Mouse (Mus musculus) hindbrain, embryonic 11.5 days (tissue): Measurements from ENCODE around the gene Cops8. TPM values are rescaled to one million over a fixed set of nuclear protein-coding genes. Genes with fewer than 3 reads are reported as not detected.

Experiments used
- ATAC-seq: fragments of 200-750 bp; cut with Nextera tagmentation; 2 replicates; pipeline ENCODE4 v1.8.0; 2017; ENCODE audit warnings: mild to moderate bottlenecking, moderate TSS enrichment, moderate library complexity; ENCODE audit not compliant: low FRiP score
- DNase-seq: peaks from one replicate; pipeline ENCODE4 v3.0.0-alpha.2; 2015; ENCODE audit warnings: low spot score
- H3K27ac ChIP-seq: fragments of 300-500 bp; sonication (generic); 2 replicates; pipeline ENCODE4 v1.5.1; 2014; ENCODE audit warnings: mild to moderate bottlenecking, low read depth, low read length
- H3K27me3 ChIP-seq: fragments of 300-500 bp; sonication (generic); 2 replicates; pipeline ENCODE4 v1.6.1; 2014; ENCODE audit warnings: mild to moderate bottlenecking, low read length, moderate library complexity, mixed read lengths; ENCODE audit not compliant: control insufficient read depth, insufficient read depth
- H3K36me3 ChIP-seq: fragments of 300-500 bp; sonication (generic); 2 replicates; pipeline ENCODE4 v1.6.1; 2014; ENCODE audit warnings: mild to moderate bottlenecking, low read length, moderate library complexity, mixed read lengths; ENCODE audit not compliant: control insufficient read depth, insufficient read depth
- H3K4me1 ChIP-seq: fragments of 300-500 bp; sonication (generic); replicated peaks from 2 replicates; pipeline ENCODE4 v1.6.1; 2014; ENCODE audit warnings: low read length, mixed read lengths; ENCODE audit not compliant: control insufficient read depth, insufficient read depth
- H3K4me2 ChIP-seq: fragments of 300-500 bp; sonication (generic); replicated peaks from 2 replicates; pipeline ENCODE4 v1.6.1; 2014; ENCODE audit warnings: mild to moderate bottlenecking, low read depth, low read length
- H3K4me3 ChIP-seq: fragments of 300-500 bp; sonication (generic); 2 replicates; pipeline ENCODE4 v1.5.1; 2014; ENCODE audit warnings: low read depth, low read length
- H3K9ac ChIP-seq: fragments of 300-500 bp; sonication (generic); 2 replicates; pipeline ENCODE4 v1.6.1; 2014; ENCODE audit warnings: low read depth, low read length
- H3K9me3 ChIP-seq: fragments of 300-500 bp; sonication (generic); 2 replicates; pipeline ENCODE4 v1.6.1; 2016; ENCODE audit warnings: low read length; ENCODE audit not compliant: control insufficient read depth
- WGBS: fragments of 180-500 bp; shearing (Covaris S2); extraction: QIAGEN DNeasy Blood & Tissue Kit; methylation state at CpG from one replicate; pipeline ENCODE4 v1.1.7; 2014; 5-methylcytosine and 5-hydroxymethylcytosine counted together
- polyA plus RNA-seq: library from polyadenylated mRNA; unstranded; fragments of >200 nt; fragmentation: Nextera tagmentation; extraction: Ambion mirVana; gene quantifications from 2 replicates; pipeline ENCODE4 v1.2.1, GENCODE M21; 2014

The Cops8 gene
- polyA plus RNA-seq, 1 experiment from 2014 or later = 207 TPM

- H3K4me2 ChIP-seq = no peak overlapping the region
- H3K9ac ChIP-seq = no peak overlapping the region
- no peak for DNase-seq
- no peak overlapping the region for H3K4me3 ChIP-seq
- H3K9me3 ChIP-seq = no peaks in the 10 kb centered on the region
- H3K27ac ChIP-seq = no peak overlapping the region
- no peaks in the 10 kb centered on the region for H3K4me1 ChIP-seq
- no peaks in the 10 kb centered on the region for H3K36me3 ChIP-seq
- ATAC-seq = no peak
- no peaks in the 10 kb centered on the region for H3K27me3 ChIP-seq
- WGBS = 81% methylated on average over 7 of the region's 7 CpGs
Measured at GRCm38 (mm10) chr1:90582635-90583034, 20.1 kb upstream of the Cops8 start.

DNA sequence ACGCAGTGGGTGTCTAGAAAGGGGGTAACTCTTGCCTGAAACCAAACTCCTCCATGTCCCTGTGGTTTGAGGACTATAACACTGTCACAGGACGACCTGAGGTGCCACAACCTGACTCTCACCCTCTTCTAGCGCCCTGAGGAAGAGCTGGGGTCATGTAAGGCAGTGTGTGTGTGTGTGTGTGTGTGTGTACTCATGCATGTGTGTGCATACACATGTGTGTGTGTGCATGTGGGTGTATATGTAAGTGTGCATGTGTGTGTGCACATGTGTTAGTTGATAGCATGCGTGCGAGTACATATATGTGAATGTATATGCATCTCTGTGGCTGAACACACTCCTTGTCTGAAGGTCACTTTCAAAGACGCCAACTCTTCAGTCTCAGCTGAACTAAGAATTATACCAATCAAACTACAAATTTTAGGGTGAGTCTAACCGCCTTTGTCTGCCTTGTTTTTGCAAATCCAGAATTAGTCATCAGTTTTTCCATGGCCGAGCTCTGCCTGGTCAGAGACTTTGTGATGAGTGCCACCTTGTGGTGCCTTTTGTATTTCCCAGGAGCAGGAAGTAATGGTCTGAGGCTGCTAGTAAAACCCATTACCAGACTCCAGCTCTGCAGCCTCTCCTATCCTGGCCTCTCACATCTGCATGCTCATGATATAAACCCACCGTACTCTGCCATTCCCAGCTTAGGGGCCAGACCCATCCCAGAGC is 14.6 kb upstream of the Cops8 start:
- Histone ChIP-seq H3K4me3 (no peak overlapping the region), H3K9ac (no peak overlapping the region), H3K27ac (no peak overlapping the region), H3K9me3 (no peaks in the 10 kb centered on the region), H3K27me3 (no peaks in the 10 kb centered on the region), H3K4me2 (no peak overlapping the region), H3K4me1 (no peaks in the 10 kb centered on the region), H3K36me3 (no peaks in the 10 kb centered on the region)
- ATAC-seq = peak; percentile 64; the same call in 1 of the 2 replicates
- 60% methylated on average over 9 of the region's 9 CpGs for WGBS
- DNase-seq = peak; percentile 84

- no peaks in the 10 kb centered on the region for H3K9me3 ChIP-seq
- no peak overlapping the region for H3K4me3 ChIP-seq
- DNase-seq (peak; percentile 83), ATAC-seq (no peak)
- no peaks in the 10 kb centered on the region for H3K27me3 ChIP-seq
- no peaks in the 10 kb centered on the region for H3K4me1 ChIP-seq
- 44% methylated on average over 2 of the region's 2 CpGs for WGBS
- no peak overlapping the region for H3K9ac ChIP-seq
- H3K4me2 ChIP-seq = no peak overlapping the region
- H3K27ac ChIP-seq = no peak overlapping the region
- H3K36me3 ChIP-seq = no peaks in the 10 kb centered on the region
Measured at GRCm38 (mm10) chr1:90590797-90591196, 12.0 kb upstream of the Cops8 start.

- Histone ChIP-seq H3K36me3 (no peaks in the 10 kb centered on the region), H3K27ac (no peak overlapping the region), H3K9me3 (no peaks in the 10 kb centered on the region), H3K9ac (no peak overlapping the region), H3K4me2 (no peak overlapping the region), H3K4me3 (no peak overlapping the region), H3K27me3 (no peaks in the 10 kb centered on the region), H3K4me1 (no peaks in the 10 kb centered on the region)
- DNase-seq = peak; percentile 90
- 19% methylated on average over 6 of the region's 6 CpGs for WGBS
- no peak for ATAC-seq
Measured at GRCm38 (mm10) chr1:90592784-90593183, 10.0 kb upstream of the Cops8 start.

GRCm38 (mm10) chr1:90599226-90599625 is 3.6 kb upstream of the Cops8 start:
- no peak overlapping the region for H3K9ac ChIP-seq
- H3K36me3 ChIP-seq = no peaks in the 10 kb centered on the region
- DNase-seq (no peak), ATAC-seq (no peak)
- H3K27me3 ChIP-seq = no peaks in the 10 kb centered on the region
- H3K9me3 ChIP-seq = no peaks in the 10 kb centered on the region
- H3K4me3 ChIP-seq = no peak overlapping the region
- 0 out of 2 replicates have a peak, but pooled peaks cover under 1% of the 10 kb centered on the region for H3K4me1 ChIP-seq
- H3K27ac ChIP-seq = no peak overlapping the region
- 55% methylated on average over 3 of the region's 3 CpGs for WGBS
- no peak overlapping the region for H3K4me2 ChIP-seq

DNA sequence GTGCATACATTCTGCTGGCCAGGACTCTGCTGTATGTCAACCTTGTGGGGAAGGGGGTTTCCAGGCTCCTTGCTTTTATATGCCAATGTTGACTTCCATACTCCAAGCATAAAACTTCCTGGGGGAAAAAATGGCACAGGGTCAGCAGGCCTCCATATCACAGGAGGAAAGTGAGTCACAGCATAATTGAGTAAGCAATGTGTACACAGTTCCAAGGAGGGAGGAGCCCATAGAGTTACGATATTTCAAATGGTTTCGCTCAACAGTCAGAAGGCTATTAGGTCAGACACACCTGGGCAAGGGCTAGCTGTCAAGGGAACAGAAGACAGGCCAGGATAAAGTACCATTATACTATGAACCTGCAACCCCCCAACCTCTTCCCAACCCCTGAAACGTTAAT is 1.7 kb upstream of the Cops8 start:
- Histone ChIP-seq H3K27ac (no peak overlapping the region), H3K9ac (no peak overlapping the region), H3K4me3 (no peak overlapping the region), H3K4me1 (0 out of 2 replicates have a peak, but pooled peaks cover 2% of the 10 kb centered on the region), H3K9me3 (no peaks in the 10 kb centered on the region), H3K27me3 (no peaks in the 10 kb centered on the region), H3K4me2 (no peak overlapping the region), H3K36me3 (no peaks in the 10 kb centered on the region)
- 72% methylated on average over 3 of the region's 3 CpGs for WGBS
- no peak for ATAC-seq
- no peak for DNase-seq

GRCm38 (mm10) chr1:90603561-90603887 is 743 bp downstream of the Cops8 start:
- Histone ChIP-seq H3K9ac (peak overlapping the region; percentile 86), H3K27me3 (no peaks in the 10 kb centered on the region), H3K36me3 (no peaks in the 10 kb centered on the region), H3K4me1 (0 out of 2 replicates have a peak, but pooled peaks cover 2% of the 10 kb centered on the region), H3K9me3 (no peaks in the 10 kb centered on the region), H3K4me2 (peak overlapping the region; percentile 62), H3K4me3 (peak overlapping the region; percentile 90), H3K27ac (no peak overlapping the region; the same call in 1 of the 2 replicates)
- DNase-seq = no peak
- ATAC-seq = peak; percentile 83
- WGBS = under 1% methylated on average over 26 of the region's 26 CpGs

- 0 out of 2 replicates have a peak, but pooled peaks cover 4% of the 10 kb centered on the region for H3K36me3 ChIP-seq
- H3K9me3 ChIP-seq = no peaks in the 10 kb centered on the region
- no peak for ATAC-seq
- 88% methylated on average over 5 of the region's 5 CpGs for whole genome bisulfite sequencing
- no peaks in the 10 kb centered on the region for H3K4me1 ChIP-seq
- no peak overlapping the region for H3K4me3 ChIP-seq
- no peak for DNase-seq
- no peaks in the 10 kb centered on the region for H3K27me3 ChIP-seq
- H3K4me2 ChIP-seq = no peak overlapping the region
- H3K9ac ChIP-seq = no peak overlapping the region
- no peak overlapping the region for H3K27ac ChIP-seq
Measured at GRCm38 (mm10) chr1:90609363-90609762, 6.6 kb downstream of the Cops8 start.

DNA sequence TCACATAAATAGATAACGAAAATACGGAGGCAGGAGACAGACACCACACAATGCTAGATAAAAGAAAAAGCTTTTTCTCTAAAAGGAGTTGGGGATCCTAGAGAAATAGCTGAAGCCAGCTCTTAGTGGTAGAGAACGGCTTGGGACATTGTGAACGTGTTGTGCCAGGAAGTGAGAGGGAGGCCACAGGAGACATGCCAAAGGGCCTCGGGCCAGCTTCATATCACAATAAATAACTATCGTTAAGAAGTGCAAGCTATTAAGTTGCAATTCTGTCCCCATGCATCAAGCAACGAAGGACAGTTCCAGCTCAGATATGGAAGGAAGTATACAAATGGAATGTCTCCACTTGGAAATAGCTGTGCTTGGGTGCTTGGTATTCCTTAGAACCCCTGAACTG is 14.5 kb downstream of the Cops8 start:
- ATAC-seq = no peak
- 94% methylated on average over 7 of the region's 7 CpGs for WGBS

More for the DNA sequence above, 14.5 kb downstream of the Cops8 start:
- H3K36me3 ChIP-seq = no peaks in the 10 kb centered on the region
- H3K4me1 ChIP-seq = no peaks in the 10 kb centered on the region
- no peak overlapping the region for H3K9ac ChIP-seq
- no peak overlapping the region for H3K4me2 ChIP-seq
- H3K27me3 ChIP-seq = no peaks in the 10 kb centered on the region
- no peak for DNase-seq
- no peak overlapping the region for H3K4me3 ChIP-seq
- no peaks in the 10 kb centered on the region for H3K9me3 ChIP-seq
- no peak overlapping the region for H3K27ac ChIP-seq
